Mouse (Mus musculus): Measurements from ENCODE around the gene Fam170b. TPM values are rescaled to one million over a fixed set of nuclear protein-coding genes. Genes with fewer than 3 reads are reported as not detected.
A peak's percentile ranks its signal among the peaks of the same experiment; 100 is the strongest.

Fam170b gene
- total and polyA plus RNA-seq, 3 experiments = 0.10 TPM; not detected in 2

DNA sequence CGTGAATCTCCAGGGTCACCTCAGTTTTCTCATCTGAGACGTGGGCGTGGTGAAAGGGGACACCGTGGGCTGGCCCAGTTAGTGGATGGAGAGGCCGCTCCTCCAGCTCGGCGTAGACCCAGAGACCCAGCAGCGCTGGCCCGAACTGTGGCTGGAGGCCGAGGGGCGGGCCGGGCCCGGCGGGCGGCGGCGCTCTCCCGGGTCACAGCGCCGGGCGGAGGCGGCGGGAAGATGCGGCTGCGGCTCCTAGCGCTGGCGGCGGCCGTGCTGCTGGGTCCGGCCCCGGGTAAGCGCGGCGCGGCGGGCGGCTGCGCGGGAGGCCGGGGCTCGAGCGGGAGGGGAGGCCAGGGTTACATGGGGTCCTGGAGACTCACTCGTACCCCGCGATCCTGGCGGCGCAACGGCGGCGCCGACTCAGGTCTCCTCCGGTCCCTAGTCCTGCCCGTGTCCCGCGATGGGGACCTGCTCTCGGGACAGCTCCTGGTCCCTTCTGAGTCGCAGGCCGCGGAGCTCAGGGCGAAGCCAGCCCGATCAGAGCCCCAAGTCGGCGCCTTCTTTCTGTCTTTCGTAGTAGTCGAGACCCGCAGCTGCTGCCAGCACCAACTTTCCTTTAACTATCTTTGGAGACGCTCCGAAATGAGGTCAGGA lies 23.0 kb downstream of the Fam170b start, which contains the start of gene Vstm4:
Vstm4 (plus strand) TSS at position 76 of the 648 bp plus-strand sequence.
- Histone ChIP-seq H3K27ac (peak within 1 kb of the TSS; percentile 80), H3K4me1 (ENCODE audit: control insufficient read depth, insufficient read depth, low read length) (peaks cover 13% of the 10 kb centered on the region), H3K36me3 (ENCODE audit: control insufficient read depth, insufficient read depth, low read length) (no peaks in the 10 kb centered on the region), H3K9ac (ENCODE audit: low read depth, low read length) (peak within 1 kb of the TSS; percentile 90), H3K79me2 (replicated peaks; ENCODE audit: control insufficient read depth, insufficient read depth, low read length) (no peaks in the 10 kb centered on the region), H3K27me3 (ENCODE audit: control insufficient read depth, insufficient read depth, low read length) (no peaks in the 10 kb centered on the region), H3K4me3 (peak within 1 kb of the TSS; percentile 58)
- WGBS = under 1% methylated on average over 64 of the region's 68 CpGs
- intact Hi-C loops (cut with DNase I) = loop anchor here (5.0 kb wide), 1 partner anchor 35 kb away; no protein-coding TSS in a partner anchor
- TF ChIP-seq POLR2A (IDR thresholded peaks at IDR 0.05; ENCODE audit: insufficient read depth, low read depth, low read length) = no peak
- peak; percentile 81 to 83 for DNase-seq

DNA sequence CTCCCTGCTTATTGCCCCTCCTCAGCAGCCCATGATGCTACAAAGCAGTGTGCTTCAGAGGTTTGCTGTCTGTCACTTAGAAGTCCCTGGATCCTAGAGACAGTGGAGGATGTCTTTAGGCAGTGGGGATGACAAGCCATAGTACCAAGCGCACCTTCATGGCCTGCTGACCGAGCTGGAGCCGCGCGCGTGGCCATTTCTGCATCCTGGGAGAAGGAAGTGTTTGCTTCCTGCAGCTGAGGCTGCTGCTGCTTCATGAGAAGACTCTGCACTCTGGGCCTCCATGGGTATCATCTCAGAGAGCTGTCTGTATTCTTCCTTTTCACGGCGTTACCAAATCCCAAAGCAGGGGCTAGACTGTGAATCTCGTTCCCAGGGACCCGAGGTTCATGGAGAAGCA lies 24.6 kb downstream of the Fam170b start:
- TF ChIP-seq EP300 (IDR thresholded peaks at IDR 0.05; ENCODE audit: insufficient read depth, low read depth, low read length) = no peak
- no peak for TF ChIP-seq CTCF (IDR thresholded peaks at IDR 0.05)
- no peak for TF ChIP-seq POLR2A (IDR thresholded peaks at IDR 0.05; ENCODE audit: insufficient read depth, low read depth, low read length)
- peak overlapping the region; percentile 51 for H3K27ac ChIP-seq
- DNase-seq = no peak
- H3K9ac ChIP-seq (ENCODE audit: low read depth, low read length) = no peak overlapping the region
- WGBS = 81% methylated on average over 10 of the region's 10 CpGs
- H3K4me3 ChIP-seq = no peak overlapping the region
- no peaks in the 10 kb centered on the region for H3K36me3 ChIP-seq (ENCODE audit: control insufficient read depth, insufficient read depth, low read length)
- H3K79me2 ChIP-seq (replicated peaks; ENCODE audit: control insufficient read depth, insufficient read depth, low read length) = no peaks in the 10 kb centered on the region
- peaks cover 13% of the 10 kb centered on the region for H3K4me1 ChIP-seq (ENCODE audit: control insufficient read depth, insufficient read depth, low read length)
- intact Hi-C loops (cut with DNase I) = loop anchor here (2.0 to 5.0 kb wide), 2 partner anchors 14 to 34 kb away; no protein-coding TSS in a partner anchor
- H3K27me3 ChIP-seq (ENCODE audit: control insufficient read depth, insufficient read depth, low read length) = no peaks in the 10 kb centered on the region

DNA sequence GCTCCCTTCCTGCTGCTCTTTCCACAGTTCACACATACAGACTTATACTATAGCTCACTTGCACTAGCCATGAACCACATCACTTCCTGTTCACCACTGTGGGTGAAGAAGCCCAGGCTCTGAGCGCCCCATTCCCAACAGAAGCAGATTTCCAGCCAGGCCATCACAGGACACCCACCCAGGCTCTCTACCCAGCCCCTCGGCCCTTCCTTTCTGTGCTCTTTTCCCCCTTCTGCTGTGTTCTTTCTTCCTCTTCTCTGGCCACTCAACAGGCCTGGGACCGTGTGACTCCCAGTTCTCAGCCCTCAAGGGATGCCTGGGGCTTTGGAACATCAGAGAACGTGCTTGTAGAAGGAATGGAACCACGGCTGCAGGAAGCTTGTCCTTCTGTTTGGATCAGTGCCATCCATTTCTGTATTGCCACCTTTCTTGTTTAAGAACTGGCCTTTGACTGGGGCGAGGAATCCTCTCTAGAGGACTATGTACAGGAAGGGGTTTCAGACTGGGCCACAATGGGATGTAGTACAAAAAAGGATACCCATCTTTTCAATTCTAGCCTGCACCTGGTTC lies 25.3 kb downstream of the Fam170b start:
- H3K36me3 ChIP-seq (ENCODE audit: control insufficient read depth, insufficient read depth, low read length) = no peaks in the 10 kb centered on the region
- H3K27ac ChIP-seq = peak overlapping the region; percentile 51; the same call in 1 of the 2 replicates
- H3K4me1 ChIP-seq (ENCODE audit: control insufficient read depth, insufficient read depth, low read length) = peaks cover 13% of the 10 kb centered on the region
- no peaks in the 10 kb centered on the region for H3K79me2 ChIP-seq (replicated peaks; ENCODE audit: control insufficient read depth, insufficient read depth, low read length)
- no peaks in the 10 kb centered on the region for H3K27me3 ChIP-seq (ENCODE audit: control insufficient read depth, insufficient read depth, low read length)
- intact Hi-C loops (cut with DNase I) = loop anchor here (2.0 to 5.0 kb wide), 2 partner anchors 14 to 33 kb away; no protein-coding TSS in a partner anchor
- no peak overlapping the region for H3K9ac ChIP-seq (ENCODE audit: low read depth, low read length)
- no peak for DNase-seq
- TF ChIP-seq EP300 (IDR thresholded peaks at IDR 0.05; ENCODE audit: insufficient read depth, low read depth, low read length) = no peak
- TF ChIP-seq POLR2A (IDR thresholded peaks at IDR 0.05; ENCODE audit: insufficient read depth, low read depth, low read length) = no peak
- no peak for TF ChIP-seq CTCF (IDR thresholded peaks at IDR 0.05)
- WGBS = 40% methylated on average over 6 of the region's 6 CpGs
- H3K4me3 ChIP-seq = no peak overlapping the region

DNA sequence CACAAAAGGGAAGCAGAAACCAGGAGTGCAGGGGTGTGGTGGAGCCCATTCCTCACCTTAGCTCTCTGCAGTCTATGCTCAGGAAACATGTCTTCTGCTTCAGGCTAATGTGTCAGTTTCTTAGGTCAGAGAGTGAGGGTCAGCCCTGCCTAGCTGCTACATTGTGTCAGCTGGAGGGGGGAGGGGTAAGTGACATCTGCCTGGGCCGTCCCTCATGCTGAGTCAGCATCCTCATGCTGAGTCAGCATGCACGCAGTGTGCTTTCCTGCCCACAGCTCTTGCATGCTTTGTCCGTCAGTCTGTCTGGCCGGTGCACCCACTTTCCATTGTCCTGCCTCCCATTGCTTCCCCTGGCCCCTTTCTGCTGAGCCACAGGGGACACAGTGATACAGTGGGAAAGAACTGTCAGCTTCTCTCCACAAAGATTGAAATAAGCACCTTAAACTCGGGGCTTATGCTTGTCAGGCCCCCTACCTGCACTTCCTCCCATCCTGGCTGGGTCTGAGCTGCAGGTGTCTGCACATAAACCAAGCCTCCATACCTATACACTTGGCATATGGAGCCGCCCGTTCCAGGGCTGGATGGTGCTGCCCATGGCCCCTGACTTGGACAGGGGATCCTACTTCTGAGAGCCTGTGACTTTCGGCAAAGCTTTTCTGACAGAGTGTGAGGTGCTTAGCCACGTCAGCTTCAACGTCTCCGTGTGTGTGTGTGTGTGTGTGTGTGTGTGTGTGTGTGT lies 26.2 kb downstream of the Fam170b start:
- no peak for DNase-seq
- no peak for TF ChIP-seq POLR2A (IDR thresholded peaks at IDR 0.05; ENCODE audit: insufficient read depth, low read depth, low read length)
- no peak for TF ChIP-seq CTCF (IDR thresholded peaks at IDR 0.05)
- TF ChIP-seq EP300 (IDR thresholded peaks at IDR 0.05; ENCODE audit: insufficient read depth, low read depth, low read length) = no peak
- no peak overlapping the region for H3K4me3 ChIP-seq
- no peak overlapping the region for H3K9ac ChIP-seq (ENCODE audit: low read depth, low read length)
- H3K4me1 ChIP-seq (ENCODE audit: control insufficient read depth, insufficient read depth, low read length) = peaks cover 13% of the 10 kb centered on the region
- H3K27ac ChIP-seq = no peak overlapping the region
- H3K79me2 ChIP-seq (replicated peaks; ENCODE audit: control insufficient read depth, insufficient read depth, low read length) = no peaks in the 10 kb centered on the region
- intact Hi-C loops (cut with DNase I) = loop anchor here (2.0 to 5.0 kb wide), 2 partner anchors 15 to 32 kb away; no protein-coding TSS in a partner anchor
- WGBS = 53% methylated on average over 11 of the region's 11 CpGs
- no peaks in the 10 kb centered on the region for H3K27me3 ChIP-seq (ENCODE audit: control insufficient read depth, insufficient read depth, low read length)
- no peaks in the 10 kb centered on the region for H3K36me3 ChIP-seq (ENCODE audit: control insufficient read depth, insufficient read depth, low read length)

DNA sequence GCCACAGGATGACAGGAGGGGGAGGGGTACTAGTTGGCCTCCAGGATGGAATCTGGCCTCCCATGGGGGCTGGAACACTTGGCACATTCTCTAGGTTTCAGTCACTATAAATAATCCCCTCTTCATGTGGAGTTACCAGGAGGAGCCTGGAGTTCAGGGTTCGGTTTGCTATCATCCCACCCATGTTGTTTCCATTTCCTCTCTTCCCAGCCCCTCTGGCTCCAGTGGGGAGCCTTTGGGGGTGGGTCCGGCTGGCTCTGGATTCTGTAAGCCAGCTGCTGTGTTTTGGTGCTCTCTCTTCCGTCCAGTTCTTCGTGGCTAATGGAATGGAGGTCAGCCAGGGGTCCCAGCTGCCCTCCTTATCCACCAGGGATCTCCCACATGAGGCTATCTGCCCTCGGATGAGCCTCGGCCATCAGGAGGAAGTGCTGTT lies 27.4 kb downstream of the Fam170b start:
- DNase-seq = peak; percentile 48 to 65
- H3K4me1 ChIP-seq (ENCODE audit: control insufficient read depth, insufficient read depth, low read length) = peaks cover 13% of the 10 kb centered on the region
- 0 out of 2 replicates have a peak overlapping the region, but pooled peaks have one; percentile 8 for H3K9ac ChIP-seq (ENCODE audit: low read depth, low read length)
- 5% methylated on average over 6 of the region's 6 CpGs for WGBS
- intact Hi-C loops (cut with DNase I) = no loop called here
- no peaks in the 10 kb centered on the region for H3K79me2 ChIP-seq (replicated peaks; ENCODE audit: control insufficient read depth, insufficient read depth, low read length)
- no peaks in the 10 kb centered on the region for H3K27me3 ChIP-seq (ENCODE audit: control insufficient read depth, insufficient read depth, low read length)
- no peaks in the 10 kb centered on the region for H3K36me3 ChIP-seq (ENCODE audit: control insufficient read depth, insufficient read depth, low read length)
- no peak overlapping the region for H3K4me3 ChIP-seq
- peak overlapping the region; percentile 75 for H3K27ac ChIP-seq
- TF ChIP-seq POLR2A (IDR thresholded peaks at IDR 0.05; ENCODE audit: insufficient read depth, low read depth, low read length) = no peak
- TF ChIP-seq EP300 (IDR thresholded peaks at IDR 0.05; ENCODE audit: insufficient read depth, low read depth, low read length) = no peak
- TF ChIP-seq CTCF (IDR thresholded peaks at IDR 0.05) = no peak
